Mouse (Mus musculus) mammary gland, adult 2 months (tissue): ENCODE results near the gene B4galt5. TPM values are rescaled to one million over a fixed set of nuclear protein-coding genes. Genes with fewer than 3 reads are reported as not detected.

Source experiments
- polyA plus RNA-seq: library from polyadenylated mRNA; depleted of rRNA; stranded (reverse); fragments of >200 nt; gene quantifications from 2 replicates; pipeline ENCODE4 v1.2.3, GENCODE M21; 2012; ENCODE audit warnings: low replicate concordance; rRNA removed

B4galt5 gene
- polyA plus RNA-seq: 13.7 and 20.2 TPM in 2 replicates

DNA sequence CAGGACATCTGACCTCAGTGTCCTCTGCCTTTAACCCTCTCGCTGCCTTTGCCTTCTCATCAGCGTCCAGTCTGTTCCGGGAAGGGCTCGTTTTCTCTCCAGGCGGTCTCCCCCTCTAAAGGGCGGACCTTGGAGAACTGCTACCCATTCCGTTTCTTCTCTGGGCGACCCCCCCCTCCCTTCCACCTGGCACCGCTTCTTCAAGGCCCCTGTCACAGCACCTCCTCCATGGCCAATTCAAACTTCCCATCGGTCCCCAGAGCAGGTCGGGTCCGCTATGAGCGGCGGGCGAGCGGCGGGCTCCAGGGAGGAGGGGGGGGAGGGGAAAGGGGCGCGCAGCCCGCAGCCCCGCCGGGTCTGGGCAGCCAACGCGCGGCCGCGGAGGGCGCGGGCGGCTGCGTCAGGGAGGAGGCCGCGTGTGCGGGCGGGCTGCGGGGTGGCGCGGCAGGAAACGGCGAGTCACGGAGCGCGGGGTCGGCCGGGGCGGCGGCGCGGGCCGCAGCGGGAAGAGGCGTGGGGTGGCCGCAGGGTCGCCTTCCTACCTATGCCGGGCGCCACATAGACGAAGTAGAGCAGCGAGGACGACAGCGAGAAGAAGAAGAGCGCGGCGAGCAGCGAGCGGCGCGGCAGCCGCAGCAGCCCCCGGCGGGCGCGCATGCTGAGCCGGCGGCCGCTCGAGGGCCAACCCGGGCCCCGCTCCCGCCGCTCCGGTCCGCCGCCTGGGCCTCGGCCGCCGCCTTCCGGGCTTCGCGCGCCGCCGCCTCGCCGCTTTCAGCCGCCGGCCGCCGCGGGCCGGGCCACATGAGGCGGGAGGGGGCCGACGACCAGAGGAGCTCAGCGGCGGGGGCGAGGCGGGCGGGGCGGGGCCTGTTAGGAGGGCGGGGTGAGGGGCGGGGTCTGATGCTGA lies at the start of gene B4galt5:
Gene B4galt5 (minus strand): TSS at position 808 of the 907 bp plus-strand sequence.

Other genes starting within 250 kb of the B4galt5 start
- gene Kcnb1, start 159.0 kb downstream of the B4galt5 start, polyA plus RNA-seq: 13.7 and 15.5 TPM in 2 replicates
- gene Ptgis, start 108.6 kb downstream of the B4galt5 start, polyA plus RNA-seq: 16.0 and 24.6 TPM in 2 replicates
- gene Slc9a8, start 72.5 kb upstream of the B4galt5 start, polyA plus RNA-seq: 45.2 and 60.5 TPM in 2 replicates
- 91.0 and 142 TPM in 2 replicates for gene Rnf114, start 143.5 kb upstream of the B4galt5 start, polyA plus RNA-seq
- gene Spata2, start 143.7 kb upstream of the B4galt5 start, polyA plus RNA-seq: 31.1 and 31.9 TPM in 2 replicates
- 40.2 and 70.6 TPM in 2 replicates for gene Snai1, start 189.0 kb upstream of the B4galt5 start, polyA plus RNA-seq